Mouse (Mus musculus) v-Abl transformed pro-B cells (cell line): ENCODE measurements around the gene Dazap1.

Experiments
- in situ Hi-C, 2 experiments: fragments of 400-800 bp; cut with MboI; formaldehyde crosslinking; loops; one replicate each; pipeline ENCODE4 v1.15.1; 2025; ENCODE audit not compliant: unreplicated experiment in 2 of 2

The Dazap1 gene

GRCm38 (mm10) chr10:80293325-80293724, 32.0 kb downstream of the Dazap1 start:
- in situ Hi-C loops = loop anchor here in 1 of 2 experiments (10.0 kb wide), 1 partner anchor 51 kb away; the partner anchor contains the start of gene Adamtsl5

- in situ Hi-C loops = loop anchor here in 1 of 2 experiments (10.0 kb wide), 1 partner anchor 50 kb away; the partner anchor contains the start of gene Adamtsl5
Observed at GRCm38 (mm10) chr10:80294311-80294710, 33.0 kb downstream of the Dazap1 start.

DNA sequence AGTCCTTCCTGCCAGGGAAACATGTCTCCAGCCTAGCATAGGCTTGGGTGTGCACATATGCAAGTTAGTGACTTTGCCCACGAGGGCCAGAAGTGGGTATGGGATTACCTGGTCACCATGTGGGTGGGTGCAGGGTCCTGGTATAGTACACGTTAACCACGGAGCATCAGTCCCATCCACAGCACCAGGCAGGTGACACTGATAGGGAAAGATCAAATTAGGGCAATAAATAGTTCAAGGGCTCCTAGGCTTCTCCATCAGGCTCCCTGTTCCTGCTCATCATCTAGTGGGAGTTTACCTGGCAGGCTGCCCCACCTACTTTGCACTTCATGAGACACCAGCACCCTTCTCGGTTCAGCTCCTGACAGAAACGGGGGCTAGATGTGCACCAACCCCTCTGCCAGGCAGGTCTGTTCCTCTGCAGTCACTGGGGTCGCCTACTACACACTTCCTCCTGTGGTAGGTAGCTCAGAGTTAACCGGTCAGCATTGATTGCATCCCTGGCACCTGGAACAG, 33.6 kb downstream of the Dazap1 start:
- in situ Hi-C loops = loop anchor here in 1 of 2 experiments (10.0 kb wide), 1 partner anchor 50 kb away; the partner anchor contains the start of gene Adamtsl5

DNA sequence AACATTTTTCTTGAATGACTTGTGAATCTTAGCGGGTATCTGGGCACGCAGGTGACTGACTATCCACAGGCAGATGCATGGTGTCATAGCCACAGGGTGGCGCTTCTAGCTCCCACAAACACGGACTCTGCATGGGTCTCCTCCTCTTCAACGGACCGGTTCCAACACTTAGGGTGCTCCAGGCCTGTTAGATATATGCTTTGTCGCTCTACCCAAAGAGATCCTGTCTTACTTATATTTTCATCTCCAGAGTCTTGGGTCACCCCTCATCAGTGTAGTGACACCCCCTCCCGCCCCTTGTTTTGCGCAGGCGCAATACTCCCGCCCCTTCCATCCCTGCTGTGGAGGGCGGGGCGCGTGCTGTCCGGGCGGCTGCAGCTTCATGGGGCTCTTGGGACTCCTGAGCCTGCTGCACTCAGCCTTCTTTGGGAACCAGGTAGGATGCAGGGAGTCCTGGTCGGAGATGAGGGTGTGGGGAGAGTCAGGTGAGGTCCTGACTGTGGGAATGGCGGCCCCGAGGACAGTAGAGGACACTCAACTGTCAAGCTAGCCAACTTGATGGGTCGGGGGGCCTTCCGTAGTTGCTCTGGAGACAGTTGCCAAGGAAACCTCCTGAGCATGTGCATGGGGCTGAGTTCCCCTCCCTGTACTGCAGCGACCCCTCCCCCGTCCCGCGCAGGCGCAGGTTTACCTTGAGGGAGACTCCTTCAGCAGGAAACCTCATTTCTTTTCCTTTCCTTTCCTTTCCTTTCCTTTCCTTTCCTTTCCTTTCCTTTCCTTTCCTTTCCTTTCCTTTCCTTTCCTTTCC, 34.5 kb downstream of the Dazap1 start, which contains the start of gene Apc2:
Gene Apc2, plus strand, starts transcription at position 360 of the 808 bp plus-strand sequence.
- in situ Hi-C loops = loop anchor here in 1 of 2 experiments (10.0 kb wide), 1 partner anchor 49 kb away; the partner anchor contains the start of gene Adamtsl5

GRCm38 (mm10) chr10:80296824-80297223, 35.5 kb downstream of the Dazap1 start:
- in situ Hi-C loops = loop anchor here in 1 of 2 experiments (10.0 kb wide), 1 partner anchor 48 kb away; the partner anchor contains the start of gene Adamtsl5

DNA sequence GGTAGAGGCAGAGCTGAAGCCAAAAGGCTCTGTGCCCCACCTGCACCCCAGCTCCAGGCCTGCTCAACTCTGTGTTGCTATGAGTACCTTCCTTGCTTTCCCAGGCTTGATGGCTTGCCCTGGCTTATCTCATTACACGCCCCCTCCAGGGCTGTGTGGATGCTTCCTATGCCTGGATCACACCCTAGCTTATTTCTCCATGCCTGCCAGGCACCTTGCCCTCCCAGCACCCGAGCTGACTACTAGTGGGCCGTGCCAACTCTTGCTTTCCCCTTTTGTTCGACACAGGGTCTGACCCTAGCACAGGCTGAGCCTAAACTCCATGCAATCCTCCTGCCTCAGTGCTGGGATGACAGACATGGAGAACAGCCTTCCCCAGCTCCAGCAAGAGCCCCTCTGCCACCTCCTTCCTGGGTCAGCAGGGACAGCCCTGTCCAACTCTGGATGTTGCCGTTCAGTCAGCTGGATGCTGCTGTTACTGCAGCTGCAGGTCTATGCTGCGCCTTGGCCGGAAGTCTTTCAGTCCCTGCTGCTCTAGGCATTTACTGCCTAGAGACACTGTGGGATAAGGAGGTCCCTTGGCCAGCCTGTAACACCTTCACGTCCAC, 36.3 kb downstream of the Dazap1 start:
- in situ Hi-C loops = loop anchor here in 1 of 2 experiments (10.0 kb wide), 1 partner anchor 47 kb away; the partner anchor contains the start of gene Adamtsl5

DNA sequence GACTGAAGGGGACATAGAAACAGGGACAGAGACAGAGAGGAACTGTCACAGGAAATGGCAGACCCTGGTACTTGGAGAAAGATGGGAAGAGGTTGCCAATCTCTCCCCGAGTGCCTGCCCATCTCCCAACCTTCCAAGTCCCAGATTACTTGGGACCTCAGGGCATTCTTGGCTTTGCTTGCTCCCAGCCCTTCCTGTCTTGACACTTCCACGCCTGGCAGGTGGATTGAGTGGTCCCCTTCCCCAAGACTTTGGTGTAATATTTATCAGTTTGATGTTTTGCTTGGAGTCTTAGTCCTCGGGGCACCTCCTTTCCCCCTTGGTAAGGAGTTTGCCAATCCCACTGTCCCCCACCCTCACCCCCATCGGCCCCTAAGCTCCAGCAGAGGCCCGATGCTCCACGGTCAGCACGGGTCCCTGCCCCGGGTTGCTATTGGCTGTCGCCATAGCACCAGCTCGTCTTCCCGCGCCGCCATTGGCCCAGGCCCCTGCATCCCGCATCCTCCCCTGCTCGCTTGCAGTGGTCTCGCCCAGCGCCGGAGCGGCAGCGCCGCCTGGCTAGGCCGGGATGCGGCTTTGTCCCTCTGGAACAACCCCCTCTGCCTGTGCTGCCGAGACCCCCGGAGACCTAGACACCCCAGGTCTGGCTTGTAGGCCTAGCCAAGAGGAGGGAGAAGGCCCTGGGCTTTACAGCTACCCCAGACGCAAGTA, 37.4 kb downstream of the Dazap1 start:
- in situ Hi-C loops = loop anchor here in 1 of 2 experiments (10.0 kb wide), 1 partner anchor 46 kb away; the partner anchor contains the start of gene Adamtsl5

DNA sequence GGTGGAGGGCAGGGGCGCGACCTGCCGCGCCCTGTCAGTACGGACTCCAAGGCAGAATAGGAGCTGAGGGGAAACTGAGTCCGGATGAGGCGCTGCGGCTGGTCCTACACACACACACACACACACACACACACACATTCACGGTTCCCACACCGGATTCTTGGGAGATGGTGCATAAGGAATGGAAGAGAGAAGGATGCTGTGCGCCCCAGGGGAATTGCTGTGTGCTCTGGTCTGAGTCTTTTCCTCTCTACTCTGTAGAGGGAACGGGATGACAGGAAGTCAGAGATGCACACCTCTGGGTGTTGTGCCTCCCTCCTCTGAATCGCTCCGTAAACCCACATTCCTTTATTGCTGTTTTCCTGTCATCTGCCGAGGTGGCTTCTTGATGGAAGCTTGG, 38.0 kb downstream of the Dazap1 start:
- in situ Hi-C loops = loop anchor here in 1 of 2 experiments (10.0 kb wide), 1 partner anchor 46 kb away; the partner anchor contains the start of gene Adamtsl5

- in situ Hi-C loops = loop anchor here in 1 of 2 experiments (10.0 kb wide), 1 partner anchor 45 kb away; the partner anchor contains the start of gene Adamtsl5
Observed at GRCm38 (mm10) chr10:80299824-80300223, 38.5 kb downstream of the Dazap1 start.

DNA sequence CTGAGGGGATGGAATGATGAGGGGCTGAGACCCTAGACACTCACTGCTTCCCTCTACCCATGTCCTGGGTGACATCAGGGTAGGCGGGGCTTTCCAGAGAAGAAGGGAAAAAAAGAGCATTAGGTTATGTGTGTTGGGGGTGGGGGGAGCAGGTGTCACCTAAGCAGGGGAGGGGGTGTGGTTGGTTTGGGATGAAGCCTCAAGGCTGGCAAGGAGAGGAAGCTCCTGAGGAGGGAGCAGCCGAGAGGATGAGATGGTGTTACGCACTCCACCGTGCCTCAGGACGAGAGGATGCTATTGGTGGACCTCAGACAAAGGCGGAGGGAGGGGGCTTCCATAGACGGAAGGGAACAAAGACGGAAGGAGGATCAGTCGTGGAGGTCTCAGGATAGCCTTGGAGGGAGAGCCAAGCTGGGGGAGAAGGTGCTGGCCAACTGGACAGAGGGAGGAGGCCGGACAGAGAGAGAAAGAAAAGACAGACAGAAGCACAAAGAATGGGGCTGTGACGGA, 39.4 kb downstream of the Dazap1 start:
- in situ Hi-C loops = no loop called here

GRCm38 (mm10) chr10:80301256-80302081, 40.2 kb downstream of the Dazap1 start:
- in situ Hi-C loops = no loop called here

GRCm38 (mm10) chr10:80302082-80302355, 40.7 kb downstream of the Dazap1 start:
- in situ Hi-C loops = no loop called here

GRCm38 (mm10) chr10:80302471-80302881, 41.2 kb downstream of the Dazap1 start:
- in situ Hi-C loops = no loop called here

DNA sequence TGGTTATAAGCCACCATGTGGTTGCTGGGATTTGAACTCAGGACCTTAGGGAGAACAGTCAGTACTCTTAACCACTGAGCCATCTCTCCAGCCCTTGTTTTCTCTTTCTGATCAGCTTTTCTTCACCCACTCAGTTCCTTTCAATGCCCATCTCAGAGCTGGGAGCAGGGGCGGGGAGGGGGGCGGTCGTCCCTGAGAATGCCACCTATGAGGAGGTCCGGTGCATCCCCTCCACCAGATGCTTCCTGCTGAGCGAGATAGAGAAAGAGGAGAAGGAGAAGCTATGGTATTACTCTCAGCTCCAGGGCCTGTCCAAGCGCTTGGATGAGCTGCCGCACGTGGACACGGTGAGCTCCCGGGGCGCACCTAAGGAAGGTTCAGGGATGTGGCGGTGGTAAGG, 43.2 kb downstream of the Dazap1 start:
- in situ Hi-C loops = no loop called here

DNA sequence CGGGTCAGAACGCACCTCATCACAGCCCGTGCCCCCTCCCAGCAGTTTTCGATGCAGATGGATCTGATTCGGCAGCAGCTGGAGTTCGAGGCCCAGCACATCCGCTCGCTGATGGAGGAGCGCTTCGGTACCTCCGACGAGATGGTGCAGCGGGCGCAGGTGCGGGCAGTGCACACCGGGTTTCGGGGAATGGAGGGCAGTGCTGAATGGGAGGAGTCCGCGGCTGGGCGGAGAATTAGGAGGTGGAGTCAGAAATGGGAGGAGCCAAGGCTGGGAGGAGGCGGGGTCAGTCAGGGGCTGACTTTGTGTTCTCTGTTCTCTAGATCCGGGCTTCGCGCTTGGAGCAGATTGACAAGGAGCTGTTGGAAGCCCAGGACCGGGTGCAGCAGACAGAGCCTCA, 43.6 kb downstream of the Dazap1 start:
- in situ Hi-C loops = no loop called here

GRCm38 (mm10) chr10:80311560-80311959, 50.3 kb downstream of the Dazap1 start:
- in situ Hi-C loops = no loop called here

DNA sequence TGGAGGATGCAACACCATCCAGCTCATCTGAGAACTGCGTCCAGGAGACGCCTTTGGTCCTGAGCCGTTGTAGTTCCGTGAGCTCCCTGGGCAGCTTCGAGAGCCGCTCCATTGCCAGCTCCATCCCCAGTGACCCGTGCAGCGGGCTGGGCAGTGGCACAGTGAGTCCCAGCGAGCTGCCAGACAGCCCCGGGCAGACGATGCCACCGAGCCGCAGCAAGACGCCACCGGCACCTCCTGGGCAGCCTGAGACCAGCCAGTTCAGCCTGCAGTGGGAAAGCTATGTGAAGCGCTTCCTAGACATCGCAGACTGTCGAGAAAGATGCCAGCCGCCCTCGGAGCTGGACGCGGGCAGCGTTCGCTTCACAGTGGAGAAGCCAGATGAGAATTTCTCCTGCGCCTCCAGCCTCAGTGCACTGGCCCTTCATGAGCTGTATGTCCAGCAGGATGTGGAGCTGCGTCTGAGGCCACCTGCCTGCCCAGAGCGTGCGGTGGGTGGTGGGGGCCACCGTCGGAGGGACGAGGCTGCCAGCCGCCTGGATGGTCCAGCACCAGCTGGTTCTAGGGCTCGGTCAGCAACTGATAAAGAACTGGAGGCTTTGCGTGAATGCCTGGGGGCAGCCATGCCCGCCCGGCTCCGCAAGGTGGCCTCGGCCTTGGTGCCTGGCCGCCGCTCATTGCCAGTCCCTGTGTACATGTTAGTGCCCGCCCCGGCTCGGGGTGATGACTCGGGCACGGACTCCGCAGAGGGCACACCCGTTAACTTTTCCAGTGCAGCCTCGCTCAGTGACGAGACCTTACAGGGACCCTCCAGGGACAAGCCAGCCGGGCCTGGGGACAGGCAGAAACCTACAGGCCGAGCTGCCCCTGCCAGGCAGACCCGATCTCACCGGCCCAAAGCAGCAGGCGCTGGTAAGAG, 51.6 kb downstream of the Dazap1 start:
- in situ Hi-C loops = no loop called here

- in situ Hi-C loops = no loop called here
Observed at GRCm38 (mm10) chr10:80313627-80314201, 52.4 kb downstream of the Dazap1 start.
